Mouse (Mus musculus) liver, postnatal 0 days (tissue): ENCODE measurements at regions not wholly inside any gene's neighbourhood (a gene's known extent, or its start where the extent isn't known, plus 50 kb on each side); places are given as distances from the start of the nearest gene placed in this dataset.

Experiments used
- CTCF ChIP-seq: sonication (generic); IDR thresholded peaks from 2 replicates; pipeline ENCODE4 v1.5.1; 2016; ENCODE audit warnings: antibody characterized with exemption, low read depth
- EP300 ChIP-seq: IDR thresholded peaks from 2 replicates; pipeline ENCODE4 v1.6.1; 2016; ENCODE audit warnings: antibody characterized with exemption, low read depth, mild to moderate bottlenecking

DNA sequence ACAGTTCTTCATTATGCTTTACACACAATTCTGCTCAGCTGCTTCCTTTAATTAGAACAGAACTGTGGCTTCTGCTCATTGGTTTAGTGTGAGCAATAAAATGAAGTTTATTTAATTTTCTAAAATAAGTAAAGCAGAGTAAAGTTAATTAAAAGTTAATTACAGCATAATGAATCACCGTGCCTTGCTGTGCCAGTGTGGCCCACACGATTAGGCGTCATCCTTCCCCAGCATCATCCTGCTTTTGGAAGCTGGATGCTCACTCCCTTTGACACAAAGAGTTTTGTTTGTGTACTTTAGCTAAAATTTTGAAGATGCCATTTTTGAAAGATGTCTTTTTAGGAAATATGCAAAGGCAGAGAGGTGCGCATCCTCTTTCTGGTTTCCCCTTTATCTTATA, 316.4 kb downstream of the Tfec start:
- TF ChIP-seq CTCF = no peak
- no peak for TF ChIP-seq EP300
